Mouse (Mus musculus): ENCODE data around the gene Prtn3.

The Prtn3 gene

GRCm38 (mm10) chr10:79928907-79929701 is 54.8 kb downstream of the Prtn3 start:
- DNase-seq = no peak

- DNase-seq = no peak
Observed at GRCm38 (mm10) chr10:79929967-79930825, 55.9 kb downstream of the Prtn3 start.

- DNase-seq = no peak
Observed at GRCm38 (mm10) chr10:79930826-79931186, 56.5 kb downstream of the Prtn3 start.

- DNase-seq = no peak
Observed at GRCm38 (mm10) chr10:79931797-79932196, 57.5 kb downstream of the Prtn3 start.

- peak in 1 of 2 experiments; percentile 68 for DNase-seq
Observed at GRCm38 (mm10) chr10:79932736-79933135, 58.5 kb downstream of the Prtn3 start.
